Mouse (Mus musculus) heart, adult 2 months (tissue): ENCODE results near the gene Lbhd1.

Experiments
- CTCF ChIP-seq: fragments of 200-600 bp; IDR thresholded peaks from 2 replicates; pipeline ENCODE4 v1.8.1; 2022; ENCODE audit warnings: antibody characterized with exemption, mild to moderate bottlenecking, moderate library complexity
- POLR2A ChIP-seq: fragments of 200-500 bp; IDR thresholded peaks from 2 replicates; pipeline ENCODE4 v1.6.1; 2011; ENCODE audit warnings: mild to moderate bottlenecking, low read depth, low read length, control low read depth; ENCODE audit not compliant: insufficient read depth

GRCm38 (mm10) chr19:8920073-8920736 lies 36.7 kb downstream of the Lbhd1 start, which contains the start of gene B3gat3:
- no peak for TF ChIP-seq CTCF
- TF ChIP-seq POLR2A = peak; percentile 99
